Mouse (Mus musculus): ENCODE measurements at regions not wholly inside any gene's neighbourhood (a gene's known extent, or its start where the extent isn't known, plus 50 kb on each side); places are given as distances from the start of the nearest gene placed in this dataset.

DNA sequence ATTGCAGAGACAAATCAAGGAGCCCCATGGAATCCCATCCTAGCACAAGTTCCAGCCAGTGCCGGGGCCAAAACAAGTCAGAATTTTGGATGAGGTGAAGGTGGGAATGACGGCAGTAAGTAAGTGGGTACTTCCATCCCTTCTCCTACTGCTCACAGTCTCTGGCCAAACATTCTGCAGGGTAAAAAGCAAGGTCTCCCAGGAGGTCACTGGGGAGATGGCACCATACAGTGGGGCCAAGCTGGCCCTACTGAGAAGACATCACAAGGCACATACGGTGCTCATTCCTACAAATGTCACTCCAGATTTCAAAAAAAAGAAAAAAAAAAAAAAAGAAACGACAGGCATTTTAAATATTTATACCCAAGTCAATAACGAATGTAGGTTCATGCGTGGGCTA, 129.6 kb downstream of the Ddx11 start:
- DNase-seq (ENCODE audit: low spot score in 2 of 2), result no peak

DNA sequence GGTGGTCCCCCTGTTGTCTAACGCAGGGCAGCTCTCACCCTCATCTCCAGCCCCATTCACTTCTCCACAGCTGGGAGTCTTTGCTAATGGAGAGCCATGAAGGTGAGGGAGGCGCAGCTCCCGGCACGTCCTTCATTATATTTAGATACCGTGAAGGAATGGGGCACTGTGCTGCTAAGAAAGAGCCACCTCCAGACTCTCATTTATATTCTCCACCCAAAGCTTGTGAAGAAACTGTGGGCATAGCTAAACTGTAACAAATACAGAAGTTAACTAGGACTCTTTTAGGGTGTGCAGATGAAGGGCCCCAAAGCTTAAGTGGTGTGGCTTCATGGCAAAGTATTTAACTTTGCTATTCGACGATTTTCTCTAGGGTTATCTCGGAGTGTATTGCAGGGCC, 136.4 kb downstream of the Ddx11 start:
- DNase-seq (ENCODE audit: low spot score in 2 of 2), result no peak

- DNase-seq (ENCODE audit: low spot score in 2 of 2), result no peak
These were observed 139.4 kb downstream of the Ddx11 start for GRCm38 (mm10) chr17:66262681-66263240.

- DNase-seq (ENCODE audit: low spot score in 2 of 2), result no peak
These were observed 140.1 kb downstream of the Ddx11 start for GRCm38 (mm10) chr17:66263405-66263804.

GRCm38 (mm10) chr17:66266803-66267202, 143.5 kb downstream of the Ddx11 start:
- DNase-seq (ENCODE audit: low spot score in 2 of 2), result peak in 1 of 2 experiments; percentile 29

- DNase-seq (ENCODE audit: low spot score in 2 of 2), result no peak
These were observed 144.5 kb downstream of the Ddx11 start for GRCm38 (mm10) chr17:66267831-66268230.

DNA sequence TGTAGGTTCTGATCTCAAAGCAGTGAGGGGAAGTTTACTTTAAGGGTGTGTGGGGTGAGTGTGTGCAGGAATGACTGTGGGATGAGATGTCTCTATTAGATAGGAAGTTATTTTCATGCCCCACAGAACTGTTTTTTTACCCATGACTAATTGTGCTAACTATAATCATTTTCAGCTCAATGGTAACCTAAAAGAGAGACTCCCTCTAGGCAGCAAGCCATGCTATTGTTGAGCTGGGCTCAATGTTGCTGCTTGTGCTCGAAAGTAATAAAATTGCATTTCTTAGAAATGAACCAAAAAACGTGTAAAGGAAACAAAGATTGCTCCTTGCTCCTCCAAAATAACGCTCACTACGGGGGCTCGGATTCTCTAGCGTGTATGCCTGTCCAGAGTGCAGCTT, 146.2 kb downstream of the Ddx11 start:
- peak in 1 of 2 experiments; percentile 33 for DNase-seq (ENCODE audit: low spot score in 2 of 2)

GRCm38 (mm10) chr17:66271906-66272305, 148.6 kb downstream of the Ddx11 start:
- no peak for DNase-seq (ENCODE audit: low spot score in 2 of 2)

DNA sequence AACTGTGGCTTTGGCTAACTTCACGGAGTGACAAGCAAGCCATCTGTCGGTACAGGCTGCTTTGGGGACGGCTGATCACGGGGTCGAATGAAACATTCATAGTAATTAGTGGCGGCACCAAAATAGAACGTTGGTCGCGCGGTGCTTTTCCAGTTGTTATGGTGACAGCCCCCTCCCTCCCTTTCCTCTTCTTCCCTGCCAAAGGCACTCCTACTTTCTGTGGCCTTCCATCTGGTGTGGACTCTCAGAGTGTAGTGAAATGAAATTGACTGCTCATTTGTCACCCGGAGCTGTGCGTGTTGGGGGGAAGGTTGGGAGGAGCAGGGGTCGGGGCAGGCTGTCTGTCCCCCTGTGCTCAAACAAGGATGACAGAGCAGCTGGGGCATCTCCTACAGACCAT, 153.5 kb downstream of the Ddx11 start:
- DNase-seq (ENCODE audit: low spot score in 2 of 2), result peak; percentile 85 to 87

DNA sequence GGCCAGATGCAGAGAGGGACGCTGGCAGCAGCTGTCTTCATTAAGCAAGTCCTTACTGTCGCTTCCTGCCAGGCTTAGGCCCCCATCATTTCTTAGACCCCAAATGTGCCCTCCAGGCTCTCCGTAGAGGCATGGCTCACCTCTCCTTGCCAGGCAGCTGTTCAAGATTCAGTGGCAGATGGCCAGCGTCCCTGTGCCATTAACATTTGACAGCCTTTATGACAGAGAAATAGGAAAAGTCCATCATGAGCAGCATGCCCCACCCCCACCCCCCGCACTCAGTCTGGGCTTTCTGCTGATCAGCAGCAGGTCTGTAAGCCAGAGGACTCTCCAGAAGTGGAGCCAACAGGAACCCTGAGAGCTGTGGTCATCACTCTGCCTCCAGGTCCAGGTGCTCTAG, 154.7 kb downstream of the Ddx11 start:
- DNase-seq (ENCODE audit: low spot score in 2 of 2), result no peak

- no peak for DNase-seq (ENCODE audit: low spot score in 2 of 2)
These were observed 162.0 kb downstream of the Ddx11 start for GRCm38 (mm10) chr17:66285295-66285694.
